Mouse (Mus musculus): ENCODE measurements around the gene Gstm2. TPM values are rescaled to one million over a fixed set of nuclear protein-coding genes. Genes with fewer than 3 reads are reported as not detected.
"Not testable (repeated sequence)": the region's sequence is repeated elsewhere in the genome, so short reads cannot be mapped to it uniquely, and the experiment has no call there.

The Gstm2 gene
- polyA plus RNA-seq, 1 experiment from 2014 or later = 12.2 TPM

DNA sequence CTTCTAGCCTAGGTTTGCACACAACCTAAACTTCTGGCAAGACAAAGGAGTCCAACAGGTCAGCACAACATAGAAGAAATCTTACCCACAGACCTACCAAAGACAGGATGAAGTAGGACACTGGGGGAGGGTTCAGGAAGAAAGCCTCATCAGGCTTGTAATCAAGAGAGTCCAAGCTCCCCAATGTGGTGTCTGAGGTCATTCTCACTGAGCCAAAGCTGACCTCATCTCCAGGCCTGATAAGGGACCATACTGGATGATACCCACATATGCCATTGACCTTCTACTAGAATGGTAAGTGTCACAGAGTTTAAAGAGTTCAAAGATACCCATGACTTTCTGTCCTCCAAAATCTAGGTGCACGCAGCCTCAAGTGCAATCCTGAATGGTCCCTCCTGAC lies 12.0 kb downstream of the Gstm2 start:
- 100% methylated on average over 1 of the region's 1 CpGs for WGBS (ENCODE audit: missing documents)
- Histone ChIP-seq H3K4me3 (ENCODE audit: inconsistent target) (no peak overlapping the region), H3K27ac (no peak overlapping the region), H3K79me2 (ENCODE audit: inconsistent target) (no peaks in the 10 kb centered on the region), H3K36me3 (ENCODE audit: inconsistent target) (no peaks in the 10 kb centered on the region)

DNA sequence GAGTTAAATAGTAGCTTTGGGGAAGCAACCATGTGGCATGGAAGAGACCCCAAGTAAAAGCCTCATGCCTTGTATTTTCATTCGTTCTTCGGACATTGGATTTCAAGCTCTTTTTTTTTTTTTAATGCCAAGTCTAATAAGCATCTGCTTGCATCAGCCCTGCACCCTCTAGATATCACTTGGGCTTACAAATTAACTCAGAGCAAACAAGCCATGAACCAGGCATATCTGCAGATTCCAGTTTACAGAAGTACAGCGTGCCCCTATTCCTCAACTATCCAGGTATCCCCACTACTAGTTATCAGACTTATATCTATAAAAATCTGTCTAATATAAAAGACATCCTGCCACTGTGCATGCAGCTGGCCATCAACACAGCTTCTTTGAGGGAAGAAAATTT lies 14.2 kb downstream of the Gstm2 start:
- Histone ChIP-seq H3K79me2 (ENCODE audit: inconsistent target) (no peaks in the 10 kb centered on the region), H3K27ac (no peak overlapping the region), H3K36me3 (ENCODE audit: inconsistent target) (no peaks in the 10 kb centered on the region), H3K4me3 (ENCODE audit: inconsistent target) (no peak overlapping the region)
- WGBS (ENCODE audit: missing documents) = 93% methylated on average over 3 of the region's 3 CpGs

DNA sequence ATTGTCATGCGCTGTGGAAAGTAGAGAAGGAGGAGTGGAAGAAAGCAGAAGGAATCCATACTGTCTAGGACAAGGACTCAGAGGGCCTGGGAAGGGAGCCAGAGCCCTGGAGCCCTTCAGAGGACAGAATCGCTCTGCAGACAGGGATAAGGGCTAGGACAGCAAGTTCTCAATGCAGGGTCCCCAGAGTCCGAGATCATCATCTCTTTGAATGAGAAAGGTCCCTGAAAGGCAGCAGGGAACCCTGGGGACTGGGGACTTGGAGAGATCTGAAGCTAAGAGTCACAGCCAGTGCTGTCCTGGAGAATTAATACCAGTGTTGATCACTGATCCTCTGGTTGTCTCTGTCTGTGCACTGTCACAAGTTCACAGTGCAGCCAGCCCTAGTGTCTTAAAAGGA lies 15.2 kb downstream of the Gstm2 start:
- not testable (repeated sequence) for H3K36me3 ChIP-seq (ENCODE audit: inconsistent target); H3K4me3 ChIP-seq (ENCODE audit: inconsistent target); H3K79me2 ChIP-seq (ENCODE audit: inconsistent target); H3K27ac ChIP-seq
- WGBS (ENCODE audit: missing documents) = 100% methylated on average over 3 of the region's 3 CpGs

DNA sequence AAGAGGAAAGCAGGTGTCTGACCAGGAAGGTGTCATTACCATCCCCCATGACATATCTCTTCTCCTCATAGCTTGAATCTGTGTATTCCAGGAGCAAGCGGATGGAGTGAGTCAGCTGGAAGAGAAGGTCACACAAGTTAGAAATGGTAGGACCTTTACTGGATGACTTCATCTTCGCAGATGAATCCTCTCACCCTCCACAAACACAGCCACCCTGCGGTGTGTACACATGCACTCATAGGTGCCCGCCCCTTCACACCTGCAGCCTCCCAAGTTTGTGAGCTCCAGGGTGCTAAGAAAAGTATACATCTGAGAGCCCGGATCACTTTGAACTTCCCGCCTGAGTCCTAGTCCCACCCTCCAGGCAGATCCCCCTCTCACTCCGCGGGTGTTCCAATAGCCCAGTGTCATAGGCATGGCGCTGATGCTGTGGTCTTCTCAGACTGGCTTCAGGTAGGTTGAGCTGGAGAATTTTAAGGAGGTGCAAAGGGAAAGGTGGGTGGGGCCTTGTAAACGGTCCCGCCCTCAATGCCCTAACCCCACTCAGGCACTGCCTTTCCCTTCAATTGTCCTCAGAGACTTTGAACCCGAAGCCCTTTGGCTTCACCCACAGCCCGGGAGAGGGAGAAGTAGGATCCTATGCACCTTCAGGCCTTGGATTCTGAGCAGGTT lies 17.4 kb downstream of the Gstm2 start, which contains the start of gene Gstm3:
Gstm3 (minus strand) TSS at position 560 of the 672 bp plus-strand sequence.
- Histone ChIP-seq H3K79me2 (ENCODE audit: inconsistent target) (no peaks in the 10 kb centered on the region), H3K36me3 (ENCODE audit: inconsistent target) (no peaks in the 10 kb centered on the region), H3K27ac (no peak within 1 kb of the TSS), H3K4me3 (ENCODE audit: inconsistent target) (no peak within 1 kb of the TSS)
- 79% methylated on average over 13 of the region's 13 CpGs for WGBS (ENCODE audit: missing documents)

DNA sequence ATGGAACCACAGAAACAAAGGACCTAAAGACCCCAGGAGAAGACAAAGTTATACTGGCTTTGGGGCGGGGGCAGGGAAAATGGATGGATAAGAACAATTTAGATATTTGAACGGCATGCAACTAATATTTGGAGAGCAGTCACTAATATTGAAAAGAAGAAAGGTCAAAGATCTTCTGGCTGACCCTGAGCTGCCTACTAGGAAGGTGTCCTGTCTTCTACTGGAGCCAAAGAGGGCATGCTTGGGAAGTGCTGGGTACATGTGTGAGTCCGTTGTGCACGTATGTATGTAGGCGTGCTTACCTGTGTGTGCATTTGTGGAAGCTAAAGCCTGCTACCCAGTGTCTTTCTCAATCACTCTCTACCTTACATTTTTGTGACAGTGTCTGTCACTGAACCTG lies 19.6 kb downstream of the Gstm2 start:
- 94% methylated on average over 5 of the region's 5 CpGs for WGBS (ENCODE audit: missing documents)
- Histone ChIP-seq H3K4me3 (ENCODE audit: inconsistent target) (no peak overlapping the region), H3K79me2 (ENCODE audit: inconsistent target) (no peaks in the 10 kb centered on the region), H3K27ac (no peak overlapping the region), H3K36me3 (ENCODE audit: inconsistent target) (no peaks in the 10 kb centered on the region)

DNA sequence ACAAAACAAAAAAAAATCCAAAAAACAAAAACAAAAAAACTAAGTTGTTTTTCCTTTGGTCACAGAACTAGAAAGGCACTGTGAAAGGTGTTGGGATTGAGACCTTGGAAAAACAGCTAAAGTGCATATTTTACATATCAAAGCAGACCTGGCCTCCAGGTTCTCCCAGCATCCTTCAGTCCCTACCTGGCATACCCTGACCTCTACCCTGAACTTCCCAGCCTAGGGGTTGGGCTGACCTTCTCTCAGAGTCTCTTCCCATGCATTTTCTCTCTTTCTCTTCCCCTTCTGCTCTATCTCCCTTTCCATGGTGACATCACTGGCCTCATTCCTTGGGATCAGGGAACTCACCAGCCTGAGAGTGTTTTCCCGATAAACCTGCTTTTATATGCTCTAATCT lies 20.7 kb downstream of the Gstm2 start:
- Histone ChIP-seq H3K27ac (no peak overlapping the region), H3K79me2 (ENCODE audit: inconsistent target) (no peaks in the 10 kb centered on the region), H3K36me3 (ENCODE audit: inconsistent target) (no peaks in the 10 kb centered on the region), H3K4me3 (ENCODE audit: inconsistent target) (no peak overlapping the region)
- WGBS (ENCODE audit: missing documents) = 100% methylated on average over 1 of the region's 1 CpGs

DNA sequence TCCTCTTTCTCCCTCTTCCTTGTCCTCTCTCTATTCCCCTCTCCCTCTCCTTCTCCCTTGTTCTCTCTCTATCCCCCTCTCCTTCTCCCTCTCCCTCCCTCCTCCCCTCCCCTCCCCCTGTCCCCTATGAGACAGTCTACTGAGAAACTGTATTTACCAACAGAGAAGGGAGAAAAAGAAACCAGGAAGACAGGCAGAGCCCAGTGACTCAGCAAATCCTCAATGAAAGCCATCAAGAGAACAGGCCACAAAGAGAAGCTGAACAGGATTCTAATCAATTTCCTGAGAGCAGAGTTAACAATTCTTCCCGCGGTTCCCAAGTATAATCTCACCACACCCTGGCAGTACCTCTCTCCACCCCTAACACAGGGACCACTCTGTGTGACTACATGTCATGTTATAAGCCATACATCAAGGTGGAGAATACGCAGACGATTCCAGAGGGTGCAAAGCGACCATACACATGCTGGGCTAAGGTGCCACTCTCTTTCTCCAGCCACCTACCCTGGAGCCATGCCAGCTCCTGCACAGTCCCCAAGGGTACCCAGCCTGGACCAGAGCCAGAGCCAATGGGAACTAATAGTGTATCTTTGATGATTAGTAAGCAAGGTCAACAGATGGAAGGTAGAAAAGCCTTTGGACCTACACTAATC lies 21.5 kb downstream of the Gstm2 start:
- 53% methylated on average over 5 of the region's 5 CpGs for WGBS (ENCODE audit: missing documents)
- Histone ChIP-seq H3K36me3 (ENCODE audit: inconsistent target) (no peaks in the 10 kb centered on the region), H3K79me2 (ENCODE audit: inconsistent target) (no peaks in the 10 kb centered on the region), H3K4me3 (ENCODE audit: inconsistent target) (no peak overlapping the region), H3K27ac (peak overlapping the region; percentile 27)

DNA sequence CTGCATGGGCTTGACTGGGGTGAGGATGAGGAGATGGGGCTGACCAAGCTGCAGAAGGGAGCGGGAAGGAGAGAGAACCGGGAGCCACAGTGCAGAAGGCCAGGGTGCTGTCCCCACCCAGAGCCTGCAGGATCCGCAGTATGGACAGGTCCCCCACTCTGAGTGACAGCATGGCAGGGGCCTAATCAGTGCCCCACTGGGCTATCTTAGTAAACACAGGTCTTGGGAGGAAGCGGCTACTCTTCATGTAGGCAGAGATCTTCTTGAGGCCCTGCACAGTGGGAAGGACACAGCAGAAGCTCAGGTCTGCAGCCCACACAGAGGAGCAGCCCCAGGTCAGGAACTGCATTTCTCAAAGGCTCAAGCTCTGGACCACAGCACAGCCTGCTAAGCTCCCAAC lies 22.2 kb downstream of the Gstm2 start:
- Histone ChIP-seq H3K79me2 (ENCODE audit: inconsistent target) (no peaks in the 10 kb centered on the region), H3K4me3 (ENCODE audit: inconsistent target) (no peak overlapping the region), H3K27ac (peak overlapping the region; percentile 27), H3K36me3 (ENCODE audit: inconsistent target) (no peaks in the 10 kb centered on the region)
- 96% methylated on average over 4 of the region's 4 CpGs for WGBS (ENCODE audit: missing documents)

DNA sequence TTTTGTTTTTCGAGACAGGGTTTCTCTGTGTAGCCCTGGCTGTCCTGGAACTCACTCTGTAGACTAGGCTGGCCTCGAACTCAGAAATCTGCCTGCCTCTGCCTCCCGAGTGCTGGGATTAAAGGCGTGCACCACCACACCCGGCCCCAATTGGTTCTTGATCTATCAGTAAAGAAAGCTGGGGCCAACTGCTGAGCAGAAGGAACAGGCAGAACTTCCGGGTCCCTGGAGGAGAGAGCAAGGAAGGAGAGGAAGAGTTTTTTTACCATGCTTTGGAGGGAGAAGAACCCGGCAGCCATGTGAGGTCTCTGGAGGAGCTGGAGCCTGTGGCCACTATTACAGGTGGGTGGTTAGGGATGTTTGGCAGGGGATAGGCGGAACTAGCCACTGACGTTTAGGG lies 31.0 kb downstream of the Gstm2 start:
- not testable (repeated sequence) for H3K36me3 ChIP-seq (ENCODE audit: inconsistent target); H3K79me2 ChIP-seq (ENCODE audit: inconsistent target); H3K27ac ChIP-seq; H3K4me3 ChIP-seq (ENCODE audit: inconsistent target)
- 100% methylated on average over 5 of the region's 9 CpGs for WGBS (ENCODE audit: missing documents)

DNA sequence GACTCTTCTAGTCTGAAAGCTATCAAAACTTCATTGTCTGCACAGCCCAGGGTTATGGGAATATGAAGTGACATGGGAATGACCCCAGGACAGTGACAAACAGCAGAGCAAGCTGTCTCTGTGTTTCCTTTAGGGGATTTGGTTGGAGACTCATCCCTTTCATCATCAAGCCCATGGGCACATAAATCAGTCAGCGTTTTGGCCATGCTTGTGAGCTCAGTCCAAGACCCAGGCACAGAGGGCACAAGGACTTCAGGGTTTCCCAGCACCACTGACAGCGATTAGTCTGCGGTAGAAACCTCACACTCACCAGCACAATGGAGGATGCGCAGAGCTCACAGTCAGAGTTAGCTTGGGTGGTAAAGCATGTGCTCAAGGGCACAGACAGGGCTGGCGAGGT lies 32.3 kb downstream of the Gstm2 start:
- H3K4me3 ChIP-seq (ENCODE audit: inconsistent target) = no peak overlapping the region
- WGBS (ENCODE audit: missing documents) = 92% methylated on average over 5 of the region's 5 CpGs
- H3K27ac ChIP-seq = no peak overlapping the region
- H3K79me2 ChIP-seq (ENCODE audit: inconsistent target) = no peaks in the 10 kb centered on the region
- H3K36me3 ChIP-seq (ENCODE audit: inconsistent target) = no peaks in the 10 kb centered on the region

DNA sequence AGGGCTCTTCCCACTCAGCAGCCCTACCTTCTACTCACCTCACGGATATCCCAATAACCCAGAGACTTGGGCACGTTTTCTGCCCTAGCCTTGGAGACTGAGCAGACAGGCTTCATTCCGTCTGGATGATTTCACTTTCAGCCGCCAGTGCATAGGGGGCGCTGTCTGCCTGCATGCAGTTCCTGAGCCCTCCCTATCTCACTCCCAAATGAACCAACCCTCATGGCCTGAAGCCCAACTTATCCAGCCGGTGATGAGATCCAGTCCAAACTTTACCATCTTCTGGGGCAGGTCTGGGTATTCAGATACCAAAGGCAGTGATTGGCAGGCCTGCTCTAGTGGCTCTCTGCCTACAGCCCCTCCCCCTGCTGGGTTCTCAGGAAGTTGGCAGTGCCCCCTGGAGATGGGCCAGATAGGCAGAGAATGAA lies 32.9 kb downstream of the Gstm2 start:
- H3K27ac ChIP-seq = no peak overlapping the region
- H3K36me3 ChIP-seq (ENCODE audit: inconsistent target) = no peaks in the 10 kb centered on the region
- 31% methylated on average over 6 of the region's 6 CpGs for WGBS (ENCODE audit: missing documents)
- H3K79me2 ChIP-seq (ENCODE audit: inconsistent target) = no peaks in the 10 kb centered on the region
- H3K4me3 ChIP-seq (ENCODE audit: inconsistent target) = no peak overlapping the region

DNA sequence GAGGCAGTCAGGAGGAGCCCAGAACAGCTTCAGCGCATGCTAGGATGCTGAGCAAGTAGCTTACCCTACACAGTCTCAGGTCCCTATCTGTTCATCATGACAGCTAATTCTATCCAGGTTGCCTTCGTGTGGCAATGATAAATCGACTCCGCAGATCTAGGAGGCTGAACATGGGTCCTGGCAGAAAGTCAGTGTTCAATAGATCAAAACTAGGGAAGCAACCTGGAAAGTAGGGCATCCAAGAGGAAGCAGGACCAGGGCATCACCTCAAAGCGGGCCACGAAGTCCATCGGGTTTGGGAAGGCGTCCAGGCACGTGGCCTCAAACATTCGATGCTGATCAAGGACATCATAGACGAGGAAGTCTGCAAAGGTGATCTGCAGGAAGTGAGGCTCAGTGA lies 35.7 kb downstream of the Gstm2 start:
- WGBS (ENCODE audit: missing documents) = 93% methylated on average over 8 of the region's 11 CpGs
- H3K36me3 ChIP-seq (ENCODE audit: inconsistent target) = no peaks in the 10 kb centered on the region
- no peak overlapping the region for H3K4me3 ChIP-seq (ENCODE audit: inconsistent target)
- no peak overlapping the region for H3K27ac ChIP-seq
- no peaks in the 10 kb centered on the region for H3K79me2 ChIP-seq (ENCODE audit: inconsistent target)

DNA sequence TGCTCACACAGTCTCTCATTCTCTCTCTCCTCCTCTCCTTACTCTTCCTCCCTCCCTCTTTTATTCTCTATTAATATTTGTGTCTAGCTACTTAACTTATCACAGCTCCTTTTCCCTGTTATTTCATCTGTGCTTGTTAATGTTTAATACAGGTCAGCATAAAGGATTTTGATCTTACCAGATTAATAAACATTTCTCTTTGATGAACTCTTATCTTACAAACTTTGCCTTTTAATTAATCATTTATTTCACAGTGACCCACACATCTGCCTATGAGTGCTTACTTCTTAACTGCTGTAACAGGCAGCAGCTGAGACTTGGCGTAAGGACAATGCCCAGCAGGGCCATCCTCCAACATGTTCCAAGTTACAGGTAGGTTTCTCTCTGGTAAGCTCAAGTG lies 36.8 kb downstream of the Gstm2 start:
- H3K79me2 ChIP-seq (ENCODE audit: inconsistent target); H3K4me3 ChIP-seq (ENCODE audit: inconsistent target); H3K36me3 ChIP-seq (ENCODE audit: inconsistent target); H3K27ac ChIP-seq: not testable (repeated sequence)
- 77% methylated on average over 1 of the region's 1 CpGs for WGBS (ENCODE audit: missing documents)

DNA sequence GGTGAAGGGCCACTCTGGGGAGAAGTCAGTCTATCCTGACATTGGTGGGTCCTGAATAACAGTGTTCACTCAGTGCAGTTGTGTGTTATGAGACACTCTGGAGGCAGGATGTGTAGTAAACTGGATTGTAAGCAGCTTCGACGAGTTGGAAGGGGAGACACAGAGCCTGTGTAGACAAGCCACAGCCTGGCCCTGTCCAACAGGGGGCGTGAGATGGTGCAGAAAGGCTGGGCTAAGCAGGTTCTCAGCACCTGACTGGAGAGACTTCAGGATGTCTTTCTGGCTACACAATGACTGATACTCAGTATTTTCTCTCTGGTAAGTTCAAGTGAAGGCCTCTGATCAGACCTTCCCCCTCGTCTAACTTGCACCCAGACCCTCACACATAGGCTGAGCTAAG lies 40.5 kb downstream of the Gstm2 start:
- Histone ChIP-seq H3K4me3 (ENCODE audit: inconsistent target) (no peak overlapping the region), H3K27ac (no peak overlapping the region), H3K36me3 (ENCODE audit: inconsistent target) (no peaks in the 10 kb centered on the region), H3K79me2 (ENCODE audit: inconsistent target) (no peaks in the 10 kb centered on the region)
- 79% methylated on average over 4 of the region's 4 CpGs for WGBS (ENCODE audit: missing documents)

DNA sequence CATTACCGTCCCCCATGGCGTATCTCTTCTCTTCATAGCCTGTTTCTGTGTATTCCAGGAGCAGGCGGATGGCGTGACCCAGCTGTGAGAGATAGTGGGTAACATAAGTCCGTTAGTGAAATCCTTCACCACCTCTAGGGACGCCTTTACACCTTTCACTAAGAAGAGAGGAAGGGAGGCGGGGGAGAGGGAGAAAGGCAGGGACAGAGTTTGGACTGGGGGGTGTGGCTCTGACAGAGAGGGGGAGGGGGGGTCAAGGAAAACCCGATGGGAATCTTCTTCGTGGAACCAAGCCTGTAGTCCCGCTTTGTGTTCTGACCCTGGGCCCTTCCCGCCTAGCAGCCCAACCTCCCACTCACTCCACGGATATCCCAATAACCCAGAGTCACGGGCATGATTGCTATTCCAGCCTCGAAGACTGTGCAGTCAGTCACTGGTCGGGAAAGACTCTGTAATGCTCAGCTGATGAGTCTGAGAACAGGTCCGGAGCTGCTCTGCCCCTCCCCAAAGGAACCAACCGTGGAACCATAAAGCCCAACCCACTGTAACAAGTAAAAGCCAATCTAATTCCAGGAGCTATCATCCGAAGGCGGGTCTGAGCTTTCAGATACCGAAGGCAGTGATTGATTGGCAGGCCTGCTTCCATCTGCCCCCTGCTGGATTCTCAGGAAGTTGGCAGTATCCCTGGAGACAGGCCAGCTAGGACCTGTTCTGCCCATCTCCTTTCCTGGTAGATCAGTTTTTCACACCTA lies 42.8 kb downstream of the Gstm2 start, which contains the start of gene Gstm6:
Gstm6 (minus strand) TSS at position 511 of the 752 bp plus-strand sequence.
- no peak within 1 kb of the TSS for H3K4me3 ChIP-seq (ENCODE audit: inconsistent target)
- no peaks in the 10 kb centered on the region for H3K36me3 ChIP-seq (ENCODE audit: inconsistent target)
- H3K79me2 ChIP-seq (ENCODE audit: inconsistent target) = no peaks in the 10 kb centered on the region
- 82% methylated on average over 20 of the region's 20 CpGs for WGBS (ENCODE audit: missing documents)
- no peak within 1 kb of the TSS for H3K27ac ChIP-seq

Measured in macrophage (primary cell).